In genomic region chr2:22338269-22338857, GRCm38 (mm10) we compare ENCODE assay signal across 8 mouse cellular contexts.
DNase-seq lines count a peak whose midpoint lies in the region; ATAC-seq lines count a peak whose summit lies in the region.

No protein-coding gene starts in this region.

- no peaks in the 10 kb centered on the region for H3K4me1 ChIP-seq in embryonic facial prominence, embryonic 14.5 days (ENCODE audit: control insufficient read depth, insufficient read depth, low read length)
- H3K4me1 ChIP-seq in hindbrain, embryonic 11.5 days (replicated peaks; ENCODE audit: control insufficient read depth, insufficient read depth, low read length), result no peaks in the 10 kb centered on the region
- no peaks in the 10 kb centered on the region for H3K4me1 ChIP-seq in limb, embryonic 13.5 days

- H3K4me2 ChIP-seq in embryonic facial prominence, embryonic 14.5 days (ENCODE audit: low read depth, low read length), result peak overlapping the region; percentile 76
- peak overlapping the region; percentile 76 for H3K4me2 ChIP-seq in hindbrain, embryonic 11.5 days (replicated peaks; ENCODE audit: low read depth, low read length)
- peak overlapping the region; percentile 76 for H3K4me2 ChIP-seq in limb, embryonic 13.5 days (replicated peaks)

- peak; percentile 12 for DNase-seq in gastrocnemius, postnatal 14 days
- no peak for DNase-seq in gastrocnemius, adult 18-20 months (ENCODE audit: low spot score)
- peak; percentile 20 for DNase-seq in R1 (ENCODE audit: low read depth, low spot score)
- peak; percentile 32 for DNase-seq in embryonic facial prominence, embryonic 14.5 days (ENCODE audit: low spot score)
- DNase-seq in hindbrain, embryonic 11.5 days (ENCODE audit: low spot score), result peak; percentile 61
- peak; percentile 2 for DNase-seq in ovary, postnatal 14 days (ENCODE audit: low spot score)
- no peak for DNase-seq in B cell, adult 2 months

- H3K27me3 ChIP-seq in embryonic facial prominence, embryonic 14.5 days (replicated peaks; ENCODE audit: control insufficient read depth, insufficient read depth, low read length), result no peaks in the 10 kb centered on the region
- H3K27me3 ChIP-seq in hindbrain, embryonic 11.5 days (ENCODE audit: control insufficient read depth, insufficient read depth, low read length), result no peaks in the 10 kb centered on the region
- H3K27me3 ChIP-seq in limb, embryonic 13.5 days, result no peaks in the 10 kb centered on the region

- H3K4me3 ChIP-seq in embryonic facial prominence, embryonic 14.5 days (ENCODE audit: low read depth, low read length), result peak overlapping the region; percentile 38
- H3K4me3 ChIP-seq in hindbrain, embryonic 11.5 days (ENCODE audit: low read depth, low read length), result peak overlapping the region; percentile 36
- H3K4me3 ChIP-seq in limb, embryonic 13.5 days, result peak overlapping the region; percentile 44

- H3K9ac ChIP-seq in embryonic facial prominence, embryonic 14.5 days (ENCODE audit: low read depth, low read length), result peak overlapping the region; percentile 54
- 0 out of 2 replicates have a peak overlapping the region, but pooled peaks have one; percentile 45 for H3K9ac ChIP-seq in hindbrain, embryonic 11.5 days (ENCODE audit: low read depth, low read length)
- peak overlapping the region; percentile 59 for H3K9ac ChIP-seq in limb, embryonic 13.5 days

- no peaks in the 10 kb centered on the region for H3K9me3 ChIP-seq in embryonic facial prominence, embryonic 14.5 days (ENCODE audit: control insufficient read depth, low read length)
- H3K9me3 ChIP-seq in hindbrain, embryonic 11.5 days (ENCODE audit: control insufficient read depth, low read length), result no peaks in the 10 kb centered on the region
- H3K9me3 ChIP-seq in limb, embryonic 13.5 days, result no peaks in the 10 kb centered on the region

- no peaks in the 10 kb centered on the region for H3K36me3 ChIP-seq in embryonic facial prominence, embryonic 14.5 days (ENCODE audit: control insufficient read depth, insufficient read depth, low read length)
- H3K36me3 ChIP-seq in hindbrain, embryonic 11.5 days (ENCODE audit: control insufficient read depth, insufficient read depth, low read length), result no peaks in the 10 kb centered on the region
- H3K36me3 ChIP-seq in limb, embryonic 13.5 days, result no peaks in the 10 kb centered on the region

- 13% methylated on average over 10 of the region's 32 CpGs for WGBS in embryonic facial prominence, embryonic 14.5 days
- 5% methylated on average over 22 of the region's 32 CpGs for WGBS in hindbrain, embryonic 11.5 days
- 9% methylated on average over 14 of the region's 32 CpGs for WGBS in limb, embryonic 13.5 days

- intact Hi-C loops in gastrocnemius, postnatal 14 days (cut with DNase I; ENCODE audit: low total_unique reads), result no loop called here

- ATAC-seq in embryonic facial prominence, embryonic 14.5 days (ENCODE audit: low read depth), result peak; percentile 85; the same call in 1 of the 2 replicates
- peak; percentile 93 for ATAC-seq in hindbrain, embryonic 11.5 days (ENCODE audit: low FRiP score)
- peak; percentile 83 for ATAC-seq in limb, embryonic 13.5 days (ENCODE audit: low FRiP score, low read depth)

- no peak overlapping the region for H3K27ac ChIP-seq in embryonic facial prominence, embryonic 14.5 days (replicated peaks; ENCODE audit: low read depth, low read length)
- peak overlapping the region; percentile 47; the same call in 1 of the 2 replicates for H3K27ac ChIP-seq in hindbrain, embryonic 11.5 days (ENCODE audit: low read depth, low read length)
- no peak overlapping the region for H3K27ac ChIP-seq in limb, embryonic 13.5 days

Comparison
In these comparisons a context has a peak if more than half of its experiments do, and no peak if none do; other contexts are left out.
1. DNase-seq: peak in gastrocnemius, postnatal 14 days (single experiment), R1 (single experiment), embryonic facial prominence, embryonic 14.5 days (single experiment), hindbrain, embryonic 11.5 days (single experiment) and ovary, postnatal 14 days (single experiment); none in gastrocnemius, adult 18-20 months (single experiment) and B cell, adult 2 months (0 of 2).
2. Peak in every context shown above with its lines, with median percentiles within 50 percentile points of each other: ATAC-seq, H3K4me2 ChIP-seq, H3K4me3 ChIP-seq and H3K9ac ChIP-seq.